Mouse (Mus musculus): Measurements from ENCODE around the gene Urah. TPM values are rescaled to one million over a fixed set of nuclear protein-coding genes. Genes with fewer than 3 reads are reported as not detected.
A peak's percentile ranks its signal among the peaks of the same experiment; 100 is the strongest.

Gene Urah
- total and polyA plus RNA-seq, 3 experiments = not detected

DNA sequence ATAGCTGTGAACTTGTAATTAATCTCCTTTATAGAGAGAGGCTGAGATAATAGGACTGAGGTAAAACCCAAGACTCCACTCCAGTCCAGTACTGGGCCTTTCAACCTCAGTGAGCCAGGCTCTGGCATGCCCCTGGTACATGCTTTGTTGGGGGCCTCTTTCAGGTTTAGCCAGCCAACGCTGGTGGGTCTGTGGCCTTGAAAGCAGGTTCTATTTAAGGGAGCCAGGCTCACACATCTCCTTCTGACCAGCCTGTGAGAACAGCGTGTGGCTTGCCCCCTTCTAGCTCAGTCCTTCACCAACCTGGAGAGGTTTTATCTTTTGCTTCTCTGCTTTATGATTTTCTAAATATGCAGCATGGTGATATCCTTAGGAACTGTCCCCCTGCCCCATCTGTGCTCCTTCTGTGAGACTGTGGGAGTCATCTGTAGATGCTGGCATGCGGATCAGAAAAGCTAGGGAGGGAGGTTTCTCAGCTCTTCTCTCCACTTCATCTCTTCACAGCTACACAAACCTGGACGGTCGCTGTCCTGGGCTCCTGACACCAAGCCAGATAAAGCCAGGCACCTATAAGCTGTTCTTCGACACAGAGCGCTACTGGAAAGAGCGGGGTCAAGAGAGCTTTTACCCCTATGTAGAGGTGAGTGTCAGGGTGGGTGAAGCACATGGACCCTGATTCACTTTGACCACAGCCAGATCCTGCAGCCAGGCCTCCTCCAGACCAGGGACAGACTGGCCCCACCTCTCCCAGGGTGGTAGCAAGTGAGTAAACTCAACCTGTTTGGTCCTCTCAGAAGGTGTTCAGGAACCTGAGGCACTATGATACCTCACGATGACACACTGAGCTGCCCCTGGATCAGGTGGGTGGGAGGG lies 1.7 kb downstream of the Urah start:
- Histone ChIP-seq H3K36me3 (replicated peaks) (no peaks in the 10 kb centered on the region), H3K9me3 (replicated peaks) (no peaks in the 10 kb centered on the region), H3K4me3 (ENCODE audit: low read depth, low read length) (no peak overlapping the region), H3K27me3 (ENCODE audit: insufficient read depth, low read length) (peaks cover 49% of the 10 kb centered on the region), H3K4me1 (ENCODE audit: insufficient read depth, low read depth, low read length) (no peaks in the 10 kb centered on the region; the same call in 1 of the 2 replicates)
- no peak for TF ChIP-seq GATA2 (IDR thresholded peaks at IDR 0.05; ENCODE audit: borderline replicate concordance, low read depth, low read length)
- TF ChIP-seq TAL1 (conservative IDR thresholded peaks at IDR 0.05; ENCODE audit: low read depth, low read length) = no peak
- no peak for TF ChIP-seq POLR2AphosphoS5 (IDR thresholded peaks at IDR 0.05; ENCODE audit: insufficient replicate concordance, low read depth, low read length)
- TF ChIP-seq CTCF (IDR thresholded peaks at IDR 0.05; ENCODE audit: low read depth, low read length) = no peak
- no peak for TF ChIP-seq GATA1 (IDR thresholded peaks at IDR 0.05; ENCODE audit: borderline replicate concordance, low read length)
- ATAC-seq (ENCODE audit: extremely low read depth, insufficient number of reproducible peaks, low FRiP score, poor library complexity, severe bottlenecking) (no peak), DNase-seq (ENCODE audit: low spot score) (no peak)

DNA sequence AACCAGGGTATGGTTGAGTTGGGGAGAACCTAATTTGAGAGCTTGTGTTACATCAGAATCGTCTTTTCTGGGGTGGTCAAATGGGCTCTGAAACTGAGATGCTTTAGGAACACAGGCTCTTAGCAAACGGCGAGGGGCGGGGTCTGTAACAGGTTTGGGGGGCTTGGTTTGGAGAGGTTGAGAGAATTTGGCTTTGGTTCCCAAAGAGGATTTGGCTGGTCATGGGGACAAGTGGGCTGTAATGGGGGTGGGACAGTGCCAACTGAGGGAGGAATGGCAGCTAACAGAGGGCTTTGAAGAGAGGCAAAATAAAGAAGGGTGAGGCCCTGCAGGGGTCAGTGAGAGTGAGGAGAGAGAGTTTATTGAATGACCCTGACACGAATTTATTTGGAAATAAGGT lies 4.7 kb downstream of the Urah start:
- peaks cover 54% of the 10 kb centered on the region for H3K27me3 ChIP-seq (ENCODE audit: insufficient read depth, low read length)
- DNase-seq (ENCODE audit: low spot score) (no peak), ATAC-seq (ENCODE audit: extremely low read depth, insufficient number of reproducible peaks, low FRiP score, poor library complexity, severe bottlenecking) (no peak)
- no peak for TF ChIP-seq GATA1 (IDR thresholded peaks at IDR 0.05; ENCODE audit: borderline replicate concordance, low read length)
- TF ChIP-seq POLR2AphosphoS5 (IDR thresholded peaks at IDR 0.05; ENCODE audit: insufficient replicate concordance, low read depth, low read length) = no peak
- TF ChIP-seq GATA2 (IDR thresholded peaks at IDR 0.05; ENCODE audit: borderline replicate concordance, low read depth, low read length) = no peak
- no peak for TF ChIP-seq TAL1 (conservative IDR thresholded peaks at IDR 0.05; ENCODE audit: low read depth, low read length)
- TF ChIP-seq CTCF (IDR thresholded peaks at IDR 0.05; ENCODE audit: low read depth, low read length) = no peak
- H3K36me3 ChIP-seq (replicated peaks) = no peaks in the 10 kb centered on the region
- no peaks in the 10 kb centered on the region for H3K9me3 ChIP-seq (replicated peaks)
- H3K4me3 ChIP-seq (ENCODE audit: low read depth, low read length) = no peak overlapping the region
- no peaks in the 10 kb centered on the region; the same call in 1 of the 2 replicates for H3K4me1 ChIP-seq (ENCODE audit: insufficient read depth, low read depth, low read length)

DNA sequence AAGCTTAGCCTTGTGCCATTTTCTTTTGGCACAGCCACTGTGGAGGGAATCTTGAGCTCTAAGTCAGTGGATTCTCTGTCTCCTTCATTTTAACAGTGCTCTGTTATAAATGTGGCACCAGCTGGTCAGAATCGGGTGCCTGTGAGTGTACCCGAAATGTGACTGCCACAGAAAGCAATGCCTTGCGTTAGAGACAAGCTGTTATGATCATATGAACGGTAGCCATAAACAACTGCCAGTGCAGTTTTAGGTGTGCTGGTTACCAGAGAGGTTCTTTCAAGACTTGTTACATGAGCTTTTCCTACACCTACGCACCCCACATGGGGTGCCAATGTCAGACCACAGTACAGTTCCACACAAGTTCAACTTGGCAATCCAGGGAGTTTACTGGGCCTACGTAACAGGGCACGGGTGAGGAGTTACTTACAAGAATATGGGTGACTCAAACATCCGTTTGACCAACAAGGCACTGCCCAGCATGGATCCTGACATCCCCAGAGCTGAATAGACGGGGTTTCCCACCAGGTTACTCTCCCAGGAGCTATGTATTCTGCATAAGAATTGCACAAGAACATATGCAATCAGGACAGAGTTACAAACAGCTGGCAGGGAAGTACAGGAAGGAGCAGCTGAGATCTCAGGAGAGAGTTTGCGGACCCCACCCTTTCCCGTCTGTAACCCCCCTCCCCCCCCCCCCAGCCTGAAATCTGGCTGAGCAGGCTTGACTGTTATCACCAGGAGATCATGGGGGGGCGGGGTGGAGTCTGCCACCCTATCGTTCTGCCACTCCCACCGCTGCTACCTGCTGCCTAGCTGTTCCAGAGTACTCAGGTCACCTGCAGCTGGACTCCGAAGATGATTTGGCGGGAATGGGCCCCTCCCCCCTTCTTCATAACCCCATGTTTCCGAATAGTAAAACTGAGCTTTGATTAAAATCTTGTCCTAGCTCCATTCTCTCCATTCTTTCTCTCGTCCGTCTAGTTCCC lies 6.2 kb downstream of the Urah start:
- H3K27me3 ChIP-seq (ENCODE audit: insufficient read depth, low read length) = peaks cover 51% of the 10 kb centered on the region
- ATAC-seq (ENCODE audit: extremely low read depth, insufficient number of reproducible peaks, low FRiP score, poor library complexity, severe bottlenecking) (no peak), DNase-seq (ENCODE audit: low spot score) (no peak)
- H3K36me3 ChIP-seq (replicated peaks) = no peaks in the 10 kb centered on the region
- peaks cover 6% of the 10 kb centered on the region; the same call in 1 of the 2 replicates for H3K4me1 ChIP-seq (ENCODE audit: insufficient read depth, low read depth, low read length)
- no peak overlapping the region for H3K4me3 ChIP-seq (ENCODE audit: low read depth, low read length)
- H3K9me3 ChIP-seq (replicated peaks) = no peaks in the 10 kb centered on the region
- TF ChIP-seq POLR2AphosphoS5 (IDR thresholded peaks at IDR 0.05; ENCODE audit: insufficient replicate concordance, low read depth, low read length) (no peak), CTCF (IDR thresholded peaks at IDR 0.05; ENCODE audit: low read depth, low read length) (no peak), TAL1 (conservative IDR thresholded peaks at IDR 0.05; ENCODE audit: low read depth, low read length) (no peak), GATA1 (IDR thresholded peaks at IDR 0.05; ENCODE audit: borderline replicate concordance, low read length) (no peak), GATA2 (IDR thresholded peaks at IDR 0.05; ENCODE audit: borderline replicate concordance, low read depth, low read length) (no peak)

DNA sequence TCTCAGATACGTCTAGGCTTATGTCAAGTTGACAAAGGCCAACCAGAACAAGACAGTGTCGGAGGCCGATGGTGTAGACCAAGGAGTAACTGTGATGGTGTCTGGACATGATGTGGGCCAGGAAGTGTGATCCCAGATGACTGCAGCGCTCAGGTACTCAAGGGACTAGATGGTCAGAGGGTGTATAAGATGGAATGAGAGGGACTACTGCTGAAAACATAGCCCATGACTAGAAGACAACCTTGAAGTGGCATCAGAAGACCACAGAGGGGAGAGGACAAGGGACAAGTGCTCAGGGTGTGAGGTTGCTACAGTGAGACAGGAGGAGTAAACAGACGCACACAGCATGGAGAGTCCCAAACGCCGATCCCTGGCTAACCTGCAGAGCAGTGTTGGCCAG lies 9.0 kb downstream of the Urah start:
- no peak overlapping the region for H3K4me3 ChIP-seq (ENCODE audit: low read depth, low read length)
- no peaks in the 10 kb centered on the region for H3K36me3 ChIP-seq (replicated peaks)
- no peaks in the 10 kb centered on the region for H3K9me3 ChIP-seq (replicated peaks)
- peaks cover 6% of the 10 kb centered on the region; the same call in 1 of the 2 replicates for H3K4me1 ChIP-seq (ENCODE audit: insufficient read depth, low read depth, low read length)
- DNase-seq (ENCODE audit: low spot score) = no peak
- no peak for ATAC-seq (ENCODE audit: extremely low read depth, insufficient number of reproducible peaks, low FRiP score, poor library complexity, severe bottlenecking)
- peaks cover 56% of the 10 kb centered on the region for H3K27me3 ChIP-seq (ENCODE audit: insufficient read depth, low read length)
- TF ChIP-seq GATA1 (IDR thresholded peaks at IDR 0.05; ENCODE audit: borderline replicate concordance, low read length) (no peak), TAL1 (conservative IDR thresholded peaks at IDR 0.05; ENCODE audit: low read depth, low read length) (no peak)

DNA sequence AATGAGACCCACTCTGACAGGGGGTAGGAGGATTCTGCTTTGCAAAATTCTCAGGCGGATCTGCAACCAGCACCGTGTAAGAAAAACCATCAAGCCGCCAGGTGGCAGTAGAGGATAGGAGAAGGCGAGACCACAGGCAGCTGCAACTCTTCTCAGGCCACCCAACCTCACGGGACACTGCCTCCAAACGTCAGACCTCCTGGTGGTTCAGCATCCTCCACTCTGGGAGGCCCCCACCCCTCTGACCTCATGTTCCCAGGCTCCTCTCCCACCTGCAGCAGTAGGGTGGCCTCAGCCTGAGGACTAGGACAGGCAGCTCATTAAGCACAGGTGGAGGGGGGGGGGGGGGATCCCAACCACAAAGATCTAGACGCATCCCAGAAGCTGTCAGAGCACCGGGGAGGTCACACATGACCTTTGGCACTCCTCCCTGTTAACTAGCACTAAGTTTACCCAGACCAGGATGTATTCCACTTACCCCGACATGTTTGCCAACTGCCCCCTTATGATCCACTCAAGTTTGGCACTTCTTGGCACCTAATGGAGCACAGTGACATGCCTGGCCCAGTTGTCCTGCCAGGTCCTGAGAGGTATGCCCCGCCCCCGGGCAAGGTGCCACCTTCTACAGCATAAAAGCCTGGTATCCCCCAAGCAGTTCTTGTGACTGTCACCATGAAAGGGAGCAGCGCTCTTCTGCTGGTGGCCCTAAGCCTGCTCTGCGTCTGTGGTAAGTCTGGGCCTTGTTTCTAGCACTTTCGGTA lies 10.3 kb downstream of the Urah start, which contains the start of gene Scgb1c1:
Gene Scgb1c1, plus strand, starts transcription at position 643 of the 761 bp plus-strand sequence.
- no peak for TF ChIP-seq GATA1 (IDR thresholded peaks at IDR 0.05; ENCODE audit: borderline replicate concordance, low read length)
- peak; percentile 44; the same call in 1 of the 2 replicates for TF ChIP-seq CTCF (IDR thresholded peaks at IDR 0.05; ENCODE audit: low read depth, low read length)
- no peaks in the 10 kb centered on the region for H3K9me3 ChIP-seq (replicated peaks)
- peaks cover 6% of the 10 kb centered on the region; the same call in 1 of the 2 replicates for H3K4me1 ChIP-seq (ENCODE audit: insufficient read depth, low read depth, low read length)
- no peak within 1 kb of the TSS for H3K4me3 ChIP-seq (ENCODE audit: low read depth, low read length)
- peaks cover 51% of the 10 kb centered on the region for H3K27me3 ChIP-seq (ENCODE audit: insufficient read depth, low read length)
- DNase-seq (ENCODE audit: low spot score) = peak; percentile 74
- peaks cover 2% of the 10 kb centered on the region for H3K36me3 ChIP-seq (replicated peaks)
- peak; percentile 76 for ATAC-seq (ENCODE audit: extremely low read depth, insufficient number of reproducible peaks, low FRiP score, poor library complexity, severe bottlenecking)

Measured in G1E (cell line).